Mouse (Mus musculus): Measurements from ENCODE around the gene Gm26661.

Gm26661 gene

DNA sequence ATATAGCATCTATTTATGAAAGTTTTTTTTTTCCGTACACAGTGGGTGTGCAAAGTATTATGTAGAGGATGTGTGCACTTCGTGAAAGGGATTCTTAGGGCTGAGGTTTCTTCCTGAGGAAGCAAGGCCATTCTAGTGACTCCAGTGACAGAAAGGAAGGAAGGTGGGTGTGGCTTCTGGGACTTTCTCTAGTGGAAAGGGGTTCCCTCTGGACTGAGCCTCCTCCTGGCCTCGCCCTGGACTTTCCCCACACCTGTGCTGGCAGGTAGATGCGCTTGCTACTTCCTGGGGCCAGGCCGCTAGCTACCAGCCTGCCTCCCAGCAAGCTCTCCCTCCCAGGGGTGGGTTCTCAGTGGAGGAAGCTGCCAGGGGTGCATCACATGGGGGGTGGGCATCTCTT, 28.1 kb downstream of the Gm26661 start:
- DNase-seq (ENCODE audit: low spot score) = no peak

- DNase-seq (ENCODE audit: low spot score) = no peak
Observed at GRCm38 (mm10) chr14:7821341-7821740, 30.0 kb downstream of the Gm26661 start.

GRCm38 (mm10) chr14:7822693-7823092, 31.3 kb downstream of the Gm26661 start:
- no peak for DNase-seq (ENCODE audit: low spot score)

DNA sequence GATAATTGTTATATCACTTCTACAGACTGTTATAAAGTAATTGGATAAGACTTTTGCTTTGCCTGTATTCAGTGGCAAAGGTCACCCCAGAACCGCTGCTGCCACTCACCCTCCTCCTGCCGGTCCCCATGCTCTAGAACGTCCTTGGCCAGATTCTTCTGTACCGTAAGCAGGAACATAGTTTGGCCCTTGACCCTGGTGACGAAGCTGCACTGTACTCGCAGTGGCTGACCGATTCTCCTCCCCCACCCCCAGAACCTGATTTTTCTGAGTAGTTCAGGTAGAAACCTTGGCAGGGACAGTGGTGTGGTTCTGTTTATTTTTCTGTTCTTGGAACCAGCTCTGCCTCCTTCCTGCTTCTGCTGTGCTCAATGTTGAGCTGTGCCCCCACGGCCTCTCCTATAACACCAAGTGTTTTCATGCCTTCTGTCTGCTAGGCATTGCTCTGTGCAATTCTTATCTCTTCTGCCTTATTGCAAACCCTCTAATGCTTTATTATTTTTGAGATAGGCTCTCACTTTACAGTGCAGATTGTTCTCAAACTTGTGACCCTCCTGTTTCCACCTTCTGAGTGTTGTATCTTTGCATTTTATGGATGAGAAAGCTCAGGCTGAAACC, 33.4 kb downstream of the Gm26661 start:
- DNase-seq (ENCODE audit: low spot score) = no peak

GRCm38 (mm10) chr14:7826151-7826937, 35.0 kb downstream of the Gm26661 start:
- DNase-seq (ENCODE audit: low spot score) = no peak

GRCm38 (mm10) chr14:7829181-7829580, 37.8 kb downstream of the Gm26661 start:
- no peak for DNase-seq (ENCODE audit: low spot score)

DNA sequence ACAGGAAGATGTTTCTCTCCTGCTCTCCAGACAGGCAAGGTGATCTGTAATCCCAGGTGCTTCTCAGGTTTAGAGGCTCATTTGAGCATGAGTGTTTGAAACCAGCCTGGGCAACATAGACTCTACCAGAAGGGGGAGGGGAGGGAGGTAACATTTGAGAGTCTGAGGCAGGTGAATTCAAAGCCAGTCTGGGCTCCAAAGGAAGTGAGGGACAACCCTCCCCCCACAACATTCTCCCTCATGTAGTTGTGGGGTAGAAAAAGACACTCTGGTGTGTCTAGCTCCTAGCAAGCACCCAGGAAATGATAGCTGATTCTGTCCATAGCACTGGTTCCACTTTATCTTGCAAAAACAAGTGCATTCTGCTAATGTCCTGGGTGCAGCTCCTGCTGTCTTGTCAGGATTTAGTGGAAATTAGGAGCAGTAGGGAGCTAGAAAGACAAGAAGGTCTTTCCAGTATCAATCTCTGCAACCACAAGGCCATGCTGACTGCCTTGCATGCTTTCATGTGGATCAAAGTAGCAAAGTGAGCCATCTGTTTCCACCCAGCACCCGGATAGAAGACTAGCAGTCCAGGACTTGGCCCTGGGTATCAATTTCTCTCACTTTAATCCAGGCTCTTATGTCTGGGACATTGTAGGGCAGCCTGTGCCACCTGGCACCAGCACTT, 40.5 kb downstream of the Gm26661 start:
- DNase-seq (ENCODE audit: low spot score) = no peak

GRCm38 (mm10) chr14:7832440-7832783, 41.0 kb downstream of the Gm26661 start:
- DNase-seq (ENCODE audit: low spot score) = no peak

GRCm38 (mm10) chr14:7833458-7833857, 42.1 kb downstream of the Gm26661 start:
- DNase-seq (ENCODE audit: low spot score) = no peak

- DNase-seq (ENCODE audit: low spot score) = no peak
Observed at GRCm38 (mm10) chr14:7838564-7839089, 47.2 kb downstream of the Gm26661 start.

DNA sequence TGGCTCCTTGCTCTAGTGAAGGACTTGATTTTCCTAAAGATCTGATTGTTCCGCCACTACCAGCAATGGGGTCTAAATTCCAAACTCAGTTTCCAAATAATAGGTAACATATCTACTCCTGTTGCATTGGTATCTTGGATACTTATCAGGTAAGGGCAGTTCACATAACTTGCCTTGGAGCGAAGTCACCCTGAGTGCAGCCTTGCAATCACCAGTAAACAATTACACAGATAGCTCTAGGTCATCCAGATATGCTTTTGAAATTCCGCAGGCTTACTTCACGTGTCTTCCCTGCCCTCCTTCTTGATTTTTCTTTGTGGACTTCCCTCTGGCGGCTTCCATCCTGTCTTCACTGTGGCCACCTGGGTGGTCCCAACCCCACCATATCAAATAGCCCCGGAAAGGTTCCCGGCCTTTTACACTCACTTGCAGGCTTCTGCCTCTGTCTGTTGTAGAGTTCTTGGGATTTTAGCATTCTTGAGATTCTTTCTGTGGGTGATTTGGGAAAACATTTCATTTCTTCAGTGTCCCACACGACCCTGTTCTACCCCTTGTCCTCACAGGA, 48.6 kb downstream of the Gm26661 start:
- DNase-seq (ENCODE audit: low spot score) = no peak
